Mouse (Mus musculus) monocyte, adult 2 months (primary cell): ENCODE measurements at regions not wholly inside any gene's neighbourhood (a gene's known extent, or its start where the extent isn't known, plus 50 kb on each side); places are given as distances from the start of the nearest gene placed in this dataset.
A peak's percentile ranks its signal among the peaks of the same experiment; 100 is the strongest.
"Not testable (repeated sequence)": the region's sequence is repeated elsewhere in the genome, so short reads cannot be mapped to it uniquely, and the experiment has no call there.

Experiments used
- DNase-seq, 2 experiments: peaks; one replicate each; pipeline ENCODE4 v3.0.0; 2022; ENCODE audit warnings: low spot score in 2 of 2, low read depth in 1 of 2

DNA sequence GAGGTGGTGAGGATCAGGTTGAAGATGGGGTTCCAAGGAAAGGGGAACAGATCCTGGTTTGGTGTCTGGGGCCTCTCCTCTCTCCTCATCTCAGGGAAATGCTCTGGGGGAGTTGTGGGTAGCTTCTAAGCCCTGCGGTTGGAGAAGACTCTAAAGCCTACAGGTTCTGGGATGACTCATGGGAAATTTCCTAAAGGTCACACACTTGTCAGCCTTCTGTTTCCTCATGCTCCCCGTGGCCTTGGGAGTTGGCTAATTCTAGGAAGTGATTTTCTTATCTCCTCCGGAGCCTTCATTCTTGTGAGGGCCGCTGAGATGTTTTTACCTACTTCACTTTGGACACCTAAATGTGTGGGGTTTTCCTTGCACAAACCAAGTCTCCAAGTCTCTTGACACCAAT is 279.2 kb downstream of the 4933412E24Rik start:
- no peak for DNase-seq

DNA sequence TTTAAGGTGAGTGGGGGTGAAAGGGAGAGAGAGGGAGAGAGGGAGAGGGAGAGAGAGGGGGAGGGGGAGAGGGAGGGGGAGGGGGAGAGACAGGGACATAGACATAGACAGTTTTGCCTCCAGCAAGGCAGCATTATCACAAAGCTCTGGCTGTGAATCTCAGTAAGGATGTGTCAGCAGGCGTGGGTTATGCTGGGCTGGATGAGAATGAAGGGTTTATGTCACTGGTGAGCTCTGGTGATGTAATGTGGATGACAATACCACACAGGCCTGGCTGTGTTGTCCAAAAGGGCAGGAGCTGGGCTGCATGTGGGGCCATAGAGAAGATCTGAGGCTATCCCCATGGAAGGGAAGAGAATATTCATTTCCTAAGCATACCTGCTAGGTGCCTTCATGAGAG is 282.0 kb downstream of the 4933412E24Rik start:
- no peak for DNase-seq

DNA sequence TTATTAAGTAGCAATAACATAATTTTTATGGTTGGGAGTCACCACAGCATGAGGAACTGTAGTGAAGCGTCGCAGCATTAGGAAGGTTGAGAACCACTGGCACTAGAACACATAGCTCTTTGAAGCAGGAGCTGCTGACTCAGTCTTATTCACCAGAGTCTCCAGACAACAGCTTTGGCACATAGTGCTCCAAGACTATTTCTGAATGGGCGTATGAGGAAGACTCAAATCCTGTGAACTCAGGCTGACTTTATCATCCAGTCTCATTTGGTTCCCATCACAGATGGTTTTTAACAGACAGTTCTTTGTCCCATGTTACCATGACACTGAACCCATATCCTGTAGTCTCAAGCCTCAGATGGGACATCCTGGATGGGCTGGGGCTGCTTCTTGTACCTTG is 282.5 kb downstream of the 4933412E24Rik start:
- no peak for DNase-seq

- DNase-seq = no peak
These were observed 283.2 kb downstream of the 4933412E24Rik start for GRCm38 (mm10) chr15:59733031-59733810.

GRCm38 (mm10) chr15:59731129-59731528 is 285.3 kb downstream of the 4933412E24Rik start:
- no peak for DNase-seq

GRCm38 (mm10) chr15:59728817-59729560 is 287.4 kb downstream of the 4933412E24Rik start:
- peak in 1 of 2 experiments; percentile 40 for DNase-seq

- DNase-seq = peak; percentile 82 to 92
These were observed 288.2 kb downstream of the 4933412E24Rik start for GRCm38 (mm10) chr15:59728131-59728601.

DNA sequence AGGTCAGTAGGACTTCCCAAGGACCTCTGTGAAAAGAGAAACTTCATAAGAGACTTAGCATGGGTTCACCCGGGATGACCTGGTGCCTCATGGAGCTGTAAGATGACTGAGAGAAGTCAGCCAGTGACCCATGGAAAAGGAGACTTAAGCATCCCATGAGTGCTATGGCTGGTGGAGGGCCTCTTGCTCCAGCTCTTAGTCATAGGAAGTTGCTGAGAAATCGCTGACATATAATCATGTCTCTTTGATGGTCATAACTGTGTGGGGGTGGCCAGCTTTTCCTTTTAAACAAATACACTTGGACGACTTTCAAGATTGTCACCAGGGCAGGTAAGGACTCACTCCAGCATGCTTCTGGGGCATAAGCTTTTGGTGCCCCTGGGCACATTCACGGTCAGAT is 290.5 kb downstream of the 4933412E24Rik start:
- DNase-seq = no peak

DNA sequence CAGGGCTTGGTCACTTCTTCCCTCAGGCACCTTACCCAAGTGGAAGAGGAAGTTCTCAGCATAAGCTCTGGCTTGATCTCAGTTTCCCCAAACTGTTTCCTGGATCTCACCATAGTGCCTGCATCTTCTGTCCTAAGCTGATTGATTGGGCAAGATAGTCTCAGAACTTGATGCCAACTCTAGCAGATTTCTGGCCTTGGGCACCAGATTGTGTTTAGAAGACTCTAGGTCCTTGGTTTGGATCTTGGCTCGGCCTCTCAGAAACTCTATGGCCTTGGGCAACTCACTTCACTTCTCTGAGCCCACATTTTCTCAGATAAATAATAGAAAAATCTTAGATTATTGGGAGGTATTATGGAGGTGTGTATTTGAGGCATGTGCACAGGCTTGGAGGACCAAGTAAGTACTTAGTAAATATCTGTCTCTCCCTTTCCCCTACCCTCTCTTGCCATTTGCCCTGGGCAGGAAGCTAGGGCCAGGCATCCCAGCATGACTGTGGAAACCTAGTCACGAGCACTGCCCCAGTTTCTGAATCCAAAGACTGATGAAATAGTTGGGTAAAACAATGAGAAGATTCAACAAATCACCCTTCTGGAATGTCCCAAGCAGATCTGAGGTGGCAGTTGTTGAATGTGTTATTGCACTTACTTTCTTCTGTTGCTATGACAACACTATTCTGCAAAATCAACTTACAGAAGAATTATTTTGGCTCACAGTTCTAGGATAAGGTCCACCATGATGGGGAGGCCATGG is 293.6 kb downstream of the 4933412E24Rik start:
- no peak for DNase-seq

DNA sequence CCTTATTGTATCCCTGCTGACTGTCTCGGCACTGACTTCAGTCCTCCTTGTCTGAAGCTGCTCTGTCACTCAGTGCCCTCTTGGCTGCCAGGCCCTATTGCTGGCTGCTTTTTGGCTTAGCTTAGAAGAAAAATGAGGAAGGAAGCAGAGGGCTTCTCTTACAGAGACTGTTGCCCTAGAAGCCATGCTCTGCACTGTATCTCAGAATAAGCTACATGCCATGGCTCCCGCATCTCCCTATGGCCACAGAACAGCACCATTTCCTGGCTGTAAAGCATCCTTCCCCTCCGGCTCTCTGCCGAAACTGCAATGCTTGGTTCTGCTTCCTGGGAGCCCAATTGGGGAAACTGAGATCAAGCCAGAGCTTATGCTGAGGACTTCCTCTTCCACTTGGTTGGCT is 295.0 kb downstream of the 4933412E24Rik start:
- DNase-seq = peak; percentile 45 to 61

DNA sequence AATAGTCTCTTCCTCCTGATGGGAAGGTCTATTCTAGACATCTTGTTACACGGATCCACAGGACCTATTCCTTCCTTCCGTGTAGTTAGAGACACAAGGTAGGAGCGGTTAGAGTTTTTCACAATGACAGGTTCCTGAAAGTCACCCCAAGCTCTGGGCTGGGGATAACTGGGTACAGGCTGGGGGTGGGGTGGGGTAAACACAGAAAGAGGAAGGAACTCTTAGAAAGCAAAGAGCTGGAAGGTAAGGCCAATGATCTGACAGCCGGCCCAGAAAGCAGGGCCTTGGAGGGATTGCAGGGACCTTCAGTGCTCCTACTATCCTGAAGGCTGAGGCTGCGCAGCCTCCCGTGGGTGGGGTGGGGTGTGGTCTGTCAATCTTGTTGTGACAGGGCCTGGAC is 295.4 kb downstream of the 4933412E24Rik start:
- DNase-seq = peak; percentile 44 to 50

DNA sequence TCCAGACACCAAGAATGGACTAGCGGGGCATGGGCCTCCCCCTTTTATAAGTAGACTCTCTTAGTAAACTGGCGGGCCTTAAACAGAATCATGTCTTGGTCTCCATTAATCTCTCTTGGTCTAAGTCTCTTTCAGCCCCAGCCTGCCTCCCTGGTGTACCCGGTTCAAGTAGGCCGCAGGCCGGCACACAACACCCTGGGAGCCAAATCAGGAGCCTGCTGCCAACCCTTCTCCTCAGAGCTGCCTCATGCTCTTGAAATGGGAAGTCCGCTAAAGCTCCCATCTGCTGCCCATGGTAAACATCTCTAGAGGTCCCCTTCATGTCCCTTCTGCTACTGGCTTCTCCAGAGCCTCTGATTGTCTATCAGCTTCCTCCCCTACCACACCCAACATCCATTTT is 296.3 kb downstream of the 4933412E24Rik start:
- DNase-seq = no peak

- not testable (repeated sequence) for DNase-seq
These were observed 296.9 kb downstream of the 4933412E24Rik start for GRCm38 (mm10) chr15:59719383-59720128.

GRCm38 (mm10) chr15:59716872-59717271 is 299.5 kb downstream of the 4933412E24Rik start:
- no peak for DNase-seq

- DNase-seq = no peak
These were observed 300.5 kb downstream of the 4933412E24Rik start for GRCm38 (mm10) chr15:59715951-59716350.

- no peak for DNase-seq
These were observed 302.3 kb downstream of the 4933412E24Rik start for GRCm38 (mm10) chr15:59713965-59714739.

DNA sequence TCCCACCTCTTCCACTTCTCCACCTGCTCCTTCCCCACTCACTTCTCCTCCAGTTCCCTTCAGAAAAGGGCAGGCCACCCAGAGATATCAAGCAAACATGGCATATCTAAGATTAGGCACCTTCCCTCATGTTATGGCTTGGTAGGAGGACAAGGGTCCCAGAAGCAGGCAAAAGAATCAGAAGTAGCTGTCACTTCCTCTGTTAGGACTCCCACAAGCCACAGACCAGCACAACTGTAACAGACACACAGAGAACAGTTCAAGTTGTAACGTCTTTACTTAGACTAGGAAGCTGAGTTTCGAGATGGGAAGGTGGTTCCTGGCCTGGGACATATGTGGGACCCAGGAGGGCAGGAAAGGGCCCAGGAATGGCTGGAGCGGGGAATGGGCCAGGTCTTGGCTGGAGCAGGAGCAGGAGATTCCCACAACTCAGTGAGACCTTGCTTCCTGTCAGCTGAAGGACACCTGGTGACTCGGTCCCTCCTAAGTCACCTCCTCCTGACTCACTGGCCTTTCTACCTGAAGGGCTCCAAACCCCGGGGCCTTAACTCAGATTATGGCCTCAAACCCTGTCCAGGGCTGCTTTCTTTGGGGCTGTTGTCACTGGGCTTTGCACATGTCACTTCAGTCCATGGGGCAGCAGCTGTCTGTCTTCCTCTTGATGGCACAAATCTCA is 304.2 kb downstream of the 4933412E24Rik start:
- no peak for DNase-seq

DNA sequence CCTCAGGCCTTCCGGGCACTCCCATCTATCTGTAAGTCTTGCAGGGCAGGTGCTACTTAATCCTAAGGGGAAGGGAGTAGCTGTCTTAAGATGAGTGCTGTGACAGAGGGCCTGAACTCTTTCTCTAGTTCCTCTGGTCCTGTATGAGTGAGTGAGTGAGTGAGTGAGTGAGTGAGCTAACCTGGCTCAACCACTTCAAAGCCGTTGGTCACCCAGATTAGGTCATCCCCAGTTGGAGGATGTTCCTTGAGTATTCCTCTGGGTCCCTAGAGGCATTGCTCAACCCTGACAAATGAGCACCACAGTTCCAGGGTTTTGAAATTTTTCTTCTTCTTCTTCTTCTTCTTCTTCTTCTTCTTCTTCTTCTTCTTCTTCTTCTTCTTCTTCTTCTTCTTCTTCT is 306.5 kb downstream of the 4933412E24Rik start:
- DNase-seq = no peak

GRCm38 (mm10) chr15:59708402-59708801 is 308.0 kb downstream of the 4933412E24Rik start:
- DNase-seq = no peak
